Mouse (Mus musculus): ENCODE data around the gene Col4a3bp. TPM values are rescaled to one million over a fixed set of nuclear protein-coding genes. Genes with fewer than 3 reads are reported as not detected.

Col4a3bp gene
- total and polyA plus RNA-seq, 3 experiments, result 7.0 to 14.8 (median 11.9) TPM

DNA sequence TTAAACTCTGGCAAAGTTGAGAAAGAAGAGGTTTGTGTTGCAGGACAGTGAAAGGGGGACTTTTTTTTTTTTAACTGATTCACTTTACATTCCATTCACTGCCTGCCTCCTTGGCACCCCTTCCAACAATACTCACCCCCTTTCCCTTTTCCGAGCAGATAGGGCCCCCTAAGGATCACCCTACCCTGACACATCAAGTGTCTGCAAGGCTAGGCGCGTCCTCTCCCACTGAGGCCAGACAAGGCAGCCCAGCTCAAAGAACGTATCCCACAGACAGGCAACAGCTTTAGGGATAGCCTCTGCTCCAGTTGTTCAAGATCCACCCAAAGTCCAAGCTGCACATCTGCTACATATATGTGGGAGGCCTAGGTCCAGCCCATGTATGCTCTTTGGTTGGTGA lies 51.7 kb downstream of the Col4a3bp start:
- H3K4me3 ChIP-seq (replicated peaks in 1 of 3; ENCODE audit: low read depth in 2 of 3, low read length in 2 of 3, poor library complexity in 1 of 3), result no peak overlapping the region
- dilution Hi-C loops (cut with MboI; ENCODE audit: extremely low pct_ligation_motif_present, extremely low pct_unique_long_range_greater_than_20kb, low sequenced_read_pairs) (no loop called here), in situ Hi-C loops (cut with MboI; ENCODE audit: low pct_ligation_motif_present, low pct_unique_long_range_greater_than_20kb, low sequenced_read_pairs) (loop anchor here (5.0 kb wide), 1 partner anchor 162 kb away; no protein-coding TSS in a partner anchor)
- TF ChIP-seq JUN (IDR thresholded peaks at IDR 0.05; ENCODE audit: insufficient read depth, low read depth, low read length) (no peak), TCF12 (IDR thresholded peaks at IDR 0.05; ENCODE audit: low read depth, low read length) (no peak), GABPA (IDR thresholded peaks at IDR 0.05; ENCODE audit: insufficient replicate concordance, low read depth, low read length) (no peak), ZKSCAN1 (IDR thresholded peaks at IDR 0.05; ENCODE audit: borderline replicate concordance, low read depth, low read length) (no peak), POLR2AphosphoS2 (IDR thresholded peaks at IDR 0.05; ENCODE audit: low read depth, low read length) (no peak), MYC (IDR thresholded peaks at IDR 0.05; ENCODE audit: low read depth, low read length) (no peak), RCOR1 (conservative IDR thresholded peaks at IDR 0.05; ENCODE audit: low read depth, low read length) (no peak), EP300 (IDR thresholded peaks at IDR 0.05; ENCODE audit: low read length) (no peak), ZC3H11A (IDR thresholded peaks at IDR 0.05; ENCODE audit: low read depth, low read length) (no peak), ZMIZ1 (IDR thresholded peaks at IDR 0.05; ENCODE audit: low read depth, low read length) (no peak), E2F4 (IDR thresholded peaks at IDR 0.05; ENCODE audit: insufficient replicate concordance, low read depth, low read length) (no peak), SMC3 (IDR thresholded peaks at IDR 0.05; ENCODE audit: low read depth, low read length) (no peak), USF1 (IDR thresholded peaks at IDR 0.05; ENCODE audit: low read depth, low read length) (no peak), SIN3A (IDR thresholded peaks at IDR 0.05; ENCODE audit: low read length) (no peak), MAX (IDR thresholded peaks at IDR 0.05; ENCODE audit: low read length) (no peak), MAZ (IDR thresholded peaks at IDR 0.05; ENCODE audit: low read depth, low read length) (no peak)
- H3K4me1 ChIP-seq (ENCODE audit: control insufficient read depth in 1 of 2, insufficient read depth in 2 of 2), result no peaks in the 10 kb centered on the region
- H3K9me3 ChIP-seq (replicated peaks; ENCODE audit: low read length), result no peaks in the 10 kb centered on the region
- H3K36me3 ChIP-seq (replicated peaks in 1 of 2; ENCODE audit: control insufficient read depth in 1 of 2, insufficient read depth in 1 of 2, low read length in 1 of 2), result peaks cover 2 to 13% of the 10 kb centered on the region in 2 experiments
- no peak overlapping the region for H3K9ac ChIP-seq (ENCODE audit: insufficient read depth, low read depth)
- DNase-seq (ENCODE audit: extremely low read depth), result no peak
- H3K27me3 ChIP-seq (replicated peaks), result no peaks in the 10 kb centered on the region
- no peaks in the 10 kb centered on the region for H3K79me2 ChIP-seq (replicated peaks; ENCODE audit: control insufficient read depth, extremely low read depth, insufficient read depth, poor library complexity, severe bottlenecking)
- H3K27ac ChIP-seq (ENCODE audit: insufficient read depth, low read depth), result no peak overlapping the region
- no peak overlapping the region for H3K4me2 ChIP-seq (ENCODE audit: insufficient read depth, low read depth, poor library complexity, severe bottlenecking)

DNA sequence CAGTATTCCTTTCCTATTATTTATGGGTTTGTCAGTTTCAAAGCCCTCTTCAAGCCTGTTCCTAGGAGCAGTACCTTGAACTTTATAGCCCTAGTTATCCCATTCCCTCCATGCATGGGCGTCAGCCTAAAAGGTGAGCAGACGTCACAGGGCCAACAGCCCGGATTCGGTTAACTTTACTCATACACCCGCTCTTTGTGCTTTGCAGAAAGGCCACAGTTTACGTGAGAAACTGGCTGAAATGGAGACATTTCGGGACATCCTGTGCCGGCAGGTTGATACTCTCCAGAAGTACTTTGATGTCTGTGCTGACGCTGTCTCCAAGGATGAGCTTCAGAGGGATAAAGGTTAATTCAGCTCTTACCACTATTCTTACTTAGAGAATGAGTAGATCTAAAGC lies 56.8 kb downstream of the Col4a3bp start:
- no peak overlapping the region for H3K9ac ChIP-seq (ENCODE audit: insufficient read depth, low read depth)
- TF ChIP-seq SMC3 (IDR thresholded peaks at IDR 0.05; ENCODE audit: low read depth, low read length) (no peak), USF2 (conservative IDR thresholded peaks at IDR 0.05; ENCODE audit: low read depth, low read length) (no peak), IRF4 (IDR thresholded peaks at IDR 0.05; ENCODE audit: low read depth, low read length) (no peak), TCF12 (IDR thresholded peaks at IDR 0.05; ENCODE audit: low read depth, low read length) (no peak), NELFE (IDR thresholded peaks at IDR 0.05; ENCODE audit: low read depth, low read length) (no peak), MAFK (IDR thresholded peaks at IDR 0.05; ENCODE audit: insufficient replicate concordance, low read length) (no peak), JUN (IDR thresholded peaks at IDR 0.05; ENCODE audit: insufficient read depth, low read depth, low read length) (no peak), JUND (conservative IDR thresholded peaks at IDR 0.05; ENCODE audit: low read depth, low read length) (no peak), CHD2 (IDR thresholded peaks at IDR 0.05; ENCODE audit: low read length) (no peak), E2F4 (IDR thresholded peaks at IDR 0.05; ENCODE audit: insufficient replicate concordance, low read depth, low read length) (no peak)
- H3K9me3 ChIP-seq (replicated peaks; ENCODE audit: low read length), result no peaks in the 10 kb centered on the region
- no peaks in the 10 kb centered on the region for H3K27me3 ChIP-seq (replicated peaks)
- dilution Hi-C loops (cut with MboI; ENCODE audit: extremely low pct_ligation_motif_present, extremely low pct_unique_long_range_greater_than_20kb, low sequenced_read_pairs) (no loop called here), in situ Hi-C loops (cut with MboI; ENCODE audit: low pct_ligation_motif_present, low pct_unique_long_range_greater_than_20kb, low sequenced_read_pairs) (no loop called here)
- no peaks in the 10 kb centered on the region for H3K4me1 ChIP-seq (ENCODE audit: control insufficient read depth in 1 of 2, insufficient read depth in 2 of 2)
- H3K36me3 ChIP-seq (replicated peaks in 1 of 2; ENCODE audit: control insufficient read depth in 1 of 2, insufficient read depth in 1 of 2, low read length in 1 of 2), result peaks cover 8 to 24% of the 10 kb centered on the region in 2 experiments
- H3K4me3 ChIP-seq (replicated peaks in 1 of 3; ENCODE audit: low read depth in 2 of 3, low read length in 2 of 3, poor library complexity in 1 of 3), result no peak overlapping the region
- no peak overlapping the region for H3K4me2 ChIP-seq (ENCODE audit: insufficient read depth, low read depth, poor library complexity, severe bottlenecking)
- no peak overlapping the region for H3K27ac ChIP-seq (ENCODE audit: insufficient read depth, low read depth)
- no peak for DNase-seq (ENCODE audit: extremely low read depth)
- H3K79me2 ChIP-seq (replicated peaks; ENCODE audit: control insufficient read depth, extremely low read depth, insufficient read depth, poor library complexity, severe bottlenecking), result no peaks in the 10 kb centered on the region

Measured in CH12.LX (cell line).